Mouse (Mus musculus) B cell, adult 2 months (primary cell): ENCODE measurements around the gene Sox10.

Experiments
- DNase-seq, 2 experiments: peaks; one replicate each; pipeline ENCODE4 v3.0.0; 2022

Gene Sox10

DNA sequence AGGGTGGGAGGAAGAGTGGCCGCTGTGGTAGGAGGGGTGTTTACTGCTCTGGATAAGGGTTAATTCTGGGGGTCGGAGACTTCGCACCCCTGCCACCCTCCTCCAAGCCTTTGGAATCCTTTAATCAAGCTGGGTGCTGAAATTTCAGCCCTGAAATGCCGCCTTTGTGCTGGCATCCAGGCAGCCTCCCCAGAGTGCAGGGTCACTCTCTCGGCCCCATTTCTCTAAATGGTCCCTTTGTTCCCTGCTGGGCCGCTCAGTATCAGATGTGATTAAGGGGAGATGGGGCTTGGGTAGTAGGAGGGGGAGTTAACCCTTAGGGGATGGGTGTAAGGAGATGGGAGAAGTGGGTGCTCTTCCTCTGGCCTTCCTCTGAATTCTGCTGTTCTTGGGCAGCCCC lies 12.3 kb downstream of the Sox10 start:
- DNase-seq, result no peak

DNA sequence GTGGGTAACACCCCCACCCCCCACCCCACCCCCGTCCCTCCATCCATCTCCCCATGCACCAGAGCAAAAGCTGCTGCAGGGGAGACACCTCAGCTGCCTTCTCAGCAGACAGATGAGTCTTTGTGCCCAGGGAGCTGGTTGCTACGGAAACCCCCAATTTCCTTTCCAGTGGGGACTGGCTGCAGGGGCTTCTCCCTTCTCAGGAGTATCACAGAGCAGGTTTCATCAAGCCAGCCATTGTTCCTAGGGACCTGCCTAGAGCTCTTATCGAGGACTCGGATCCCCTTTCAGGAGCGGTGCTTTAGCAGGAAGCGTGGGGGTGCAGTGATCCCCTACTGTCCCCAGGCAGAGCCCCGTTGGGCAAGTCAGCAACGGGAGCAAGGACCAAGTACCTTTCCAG lies 13.2 kb downstream of the Sox10 start:
- DNase-seq, result no peak

GRCm38 (mm10) chr15:79148533-79148932 lies 16.5 kb downstream of the Sox10 start:
- DNase-seq, result peak; percentile 81 to 83

GRCm38 (mm10) chr15:79145522-79145921 lies 19.5 kb downstream of the Sox10 start:
- no peak for DNase-seq

- no peak for DNase-seq
These were observed 21.0 kb downstream of the Sox10 start for GRCm38 (mm10) chr15:79144021-79144420.

DNA sequence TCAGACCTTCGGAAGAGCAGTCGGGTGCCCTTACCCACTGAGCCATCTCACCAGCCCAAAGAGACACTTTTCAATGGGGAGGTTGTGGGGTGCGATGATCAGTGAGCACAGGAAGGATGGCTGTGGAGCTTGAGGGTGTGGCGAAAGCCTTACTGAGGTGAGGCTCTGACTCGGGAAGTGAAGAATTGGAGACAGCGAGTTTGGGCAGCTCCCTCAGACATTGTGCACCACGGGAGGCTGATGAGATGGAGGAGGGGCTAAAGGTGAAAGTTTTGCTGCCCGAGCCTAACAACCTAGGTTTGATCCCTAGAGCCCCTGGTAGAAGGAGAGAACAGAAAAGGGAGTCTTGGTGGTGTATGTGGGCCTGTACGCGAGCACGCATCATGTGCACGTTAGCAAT lies 21.7 kb downstream of the Sox10 start:
- no peak for DNase-seq

DNA sequence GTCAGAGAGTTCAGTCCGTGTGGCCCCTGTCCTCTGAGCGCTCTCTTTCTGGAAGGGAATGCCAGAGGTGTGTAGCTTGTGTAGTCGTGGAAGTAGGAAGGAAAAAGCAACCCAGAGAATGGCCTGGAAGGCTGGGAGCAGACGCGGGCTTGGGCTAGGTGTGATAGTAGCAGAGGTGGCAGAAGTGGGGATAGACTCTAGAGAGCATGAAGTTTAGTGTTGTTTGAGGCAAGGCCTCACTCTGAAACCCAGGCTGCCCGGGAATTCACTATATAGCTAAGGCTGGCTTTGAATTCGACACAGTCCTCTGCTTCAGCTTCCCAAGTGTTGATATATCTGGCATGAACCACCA lies 23.5 kb downstream of the Sox10 start:
- no peak for DNase-seq

DNA sequence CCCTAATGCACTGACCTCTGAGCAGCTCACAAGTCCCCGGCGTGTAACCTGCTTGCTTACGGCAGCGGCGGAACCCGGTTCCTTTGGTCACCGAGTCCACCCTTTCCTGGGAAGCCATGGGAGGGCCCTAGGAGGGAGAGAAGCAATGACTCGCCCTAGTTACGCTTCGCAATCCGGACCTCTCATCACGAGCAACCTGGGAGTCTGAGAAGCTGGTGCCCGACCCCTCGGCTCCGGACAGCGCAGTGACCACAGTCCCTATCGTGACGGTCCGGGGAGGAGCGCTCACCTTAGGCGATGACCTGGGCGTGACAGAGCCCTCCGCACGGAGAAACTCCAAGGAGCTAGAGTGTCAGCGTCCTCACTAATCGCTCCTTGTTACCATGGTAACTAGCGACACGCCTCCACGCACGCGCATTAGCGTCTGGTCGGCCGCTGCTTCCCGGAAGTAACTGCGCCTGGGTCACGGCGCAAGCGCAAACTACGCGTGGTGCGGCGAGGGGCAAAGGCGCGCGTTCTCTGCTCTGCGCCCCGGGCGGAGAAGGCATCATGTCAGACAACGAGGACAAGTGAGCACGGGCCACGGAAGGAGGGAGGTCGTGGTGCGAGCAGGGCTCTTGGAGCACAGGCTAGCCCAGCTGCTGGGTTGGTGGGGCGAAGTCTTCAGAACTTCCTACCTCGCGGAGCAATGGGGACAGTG lies 24.0 kb downstream of the Sox10 start, which contains the start of the genes Polr2f and 1700088E04Rik:
Polr2f (plus strand) TSS at position 144 of the 700 bp plus-strand sequence.
1700088E04Rik (minus strand) TSS at position 388 of the 700 bp plus-strand sequence.
- peak; percentile 95 to 96 for DNase-seq

- peak; percentile 42 to 44 for DNase-seq
These were observed 25.4 kb downstream of the Sox10 start for GRCm38 (mm10) chr15:79139640-79140039.

GRCm38 (mm10) chr15:79135783-79136575 lies 29.1 kb downstream of the Sox10 start:
- DNase-seq, result no peak

DNA sequence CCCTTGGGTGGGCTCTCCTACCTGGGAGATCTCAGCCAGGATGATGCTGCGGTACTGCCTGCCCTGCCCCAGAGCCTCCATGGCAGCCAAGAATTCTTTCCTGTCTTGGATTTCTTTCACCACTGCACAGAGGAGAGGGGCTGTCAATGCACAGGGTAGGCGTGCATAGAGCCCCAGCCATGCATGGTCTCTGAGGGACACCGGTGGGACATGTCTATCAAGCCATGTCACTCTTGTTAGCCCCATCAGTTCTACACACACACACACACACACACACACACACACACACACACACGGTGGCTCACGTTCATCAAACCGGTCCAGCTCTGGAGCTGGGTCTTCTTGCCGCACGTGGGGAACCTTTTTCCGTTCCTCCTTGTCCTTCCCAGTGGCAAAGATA lies 29.7 kb downstream of the Sox10 start:
- no peak for DNase-seq

GRCm38 (mm10) chr15:79134496-79135270 lies 30.4 kb downstream of the Sox10 start:
- DNase-seq, result no peak

- DNase-seq, result no peak
These were observed 31.8 kb downstream of the Sox10 start for GRCm38 (mm10) chr15:79133191-79133661.

GRCm38 (mm10) chr15:79131442-79131841 lies 33.6 kb downstream of the Sox10 start:
- no peak for DNase-seq

DNA sequence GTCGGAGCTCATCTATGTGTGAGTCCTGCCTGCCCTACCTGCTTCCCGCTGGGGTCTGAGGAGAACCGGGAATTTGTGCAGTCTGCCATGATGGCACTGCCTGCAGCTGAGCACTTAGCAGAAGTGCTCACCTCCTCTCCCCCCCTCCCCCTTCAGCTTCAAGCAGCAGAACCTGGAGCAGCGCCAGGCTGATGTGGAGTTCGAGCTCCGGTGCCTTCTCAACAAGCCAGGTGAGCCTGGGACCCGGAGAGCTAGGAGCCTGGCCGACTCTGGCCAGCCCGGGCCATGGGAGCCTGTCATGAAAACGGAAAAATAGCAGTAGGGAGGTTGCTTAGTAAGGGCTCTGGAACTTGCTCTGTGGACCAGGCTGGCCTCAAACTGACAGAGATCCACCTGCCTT lies 34.3 kb downstream of the Sox10 start:
- no peak for DNase-seq

DNA sequence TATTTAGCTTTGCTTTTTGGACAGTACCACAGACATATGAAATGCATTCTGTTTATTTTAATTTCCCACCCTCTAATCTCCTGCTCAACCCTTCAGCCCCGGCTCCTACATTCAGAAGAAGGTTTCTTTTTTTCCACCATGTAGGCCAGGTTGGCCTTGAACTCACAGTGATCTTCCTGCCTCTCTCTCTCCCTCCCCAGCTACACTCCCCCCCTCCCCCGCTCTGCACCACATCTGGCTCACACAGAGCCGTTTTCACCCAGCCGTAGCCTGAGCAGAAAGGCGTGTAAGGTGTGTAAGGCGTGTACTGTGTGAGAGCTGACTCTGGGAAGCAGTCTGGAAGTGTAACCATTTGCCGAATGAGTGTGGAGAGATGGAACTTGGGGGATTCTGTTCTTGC lies 35.7 kb downstream of the Sox10 start:
- DNase-seq, result no peak

- peak; percentile 34 for DNase-seq
These were observed 36.8 kb downstream of the Sox10 start for GRCm38 (mm10) chr15:79128208-79128607.

GRCm38 (mm10) chr15:79127101-79127500 lies 37.9 kb downstream of the Sox10 start:
- no peak for DNase-seq

DNA sequence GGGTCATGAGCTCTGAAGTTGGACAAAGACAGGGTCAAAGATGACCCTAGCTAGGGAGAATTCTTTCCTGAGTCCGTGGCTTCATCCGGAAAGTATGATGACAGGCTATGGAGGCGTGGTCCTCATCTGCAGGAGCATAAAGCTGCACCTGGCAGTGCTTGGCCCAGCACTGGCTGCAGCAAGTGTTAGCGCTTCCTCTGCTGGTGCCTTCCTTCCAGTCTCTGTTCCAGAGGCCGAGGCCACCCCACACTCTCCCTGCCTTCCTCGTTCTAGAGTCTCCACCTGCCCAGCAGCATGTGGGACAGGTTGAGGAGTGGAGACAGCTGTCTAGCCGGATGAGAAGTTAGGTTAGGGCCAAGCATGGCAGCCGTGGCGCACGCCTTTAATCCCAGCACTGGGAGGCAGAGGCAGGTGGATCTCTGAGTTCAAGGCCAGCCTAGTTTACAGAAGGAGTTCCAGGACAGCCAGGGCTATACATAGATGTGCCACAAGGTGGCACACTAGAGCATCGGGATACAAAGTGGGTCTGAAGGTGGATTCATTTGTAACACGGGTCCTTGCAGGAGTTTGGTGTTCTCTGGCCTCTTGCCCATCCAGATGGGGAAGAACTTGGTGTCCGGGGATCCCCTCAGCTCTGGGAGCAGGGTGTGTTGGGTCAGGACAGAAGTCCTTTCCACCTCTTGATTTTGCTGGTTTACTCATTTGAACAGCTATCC lies 38.7 kb downstream of the Sox10 start:
- DNase-seq, result peak; percentile 61 to 67

DNA sequence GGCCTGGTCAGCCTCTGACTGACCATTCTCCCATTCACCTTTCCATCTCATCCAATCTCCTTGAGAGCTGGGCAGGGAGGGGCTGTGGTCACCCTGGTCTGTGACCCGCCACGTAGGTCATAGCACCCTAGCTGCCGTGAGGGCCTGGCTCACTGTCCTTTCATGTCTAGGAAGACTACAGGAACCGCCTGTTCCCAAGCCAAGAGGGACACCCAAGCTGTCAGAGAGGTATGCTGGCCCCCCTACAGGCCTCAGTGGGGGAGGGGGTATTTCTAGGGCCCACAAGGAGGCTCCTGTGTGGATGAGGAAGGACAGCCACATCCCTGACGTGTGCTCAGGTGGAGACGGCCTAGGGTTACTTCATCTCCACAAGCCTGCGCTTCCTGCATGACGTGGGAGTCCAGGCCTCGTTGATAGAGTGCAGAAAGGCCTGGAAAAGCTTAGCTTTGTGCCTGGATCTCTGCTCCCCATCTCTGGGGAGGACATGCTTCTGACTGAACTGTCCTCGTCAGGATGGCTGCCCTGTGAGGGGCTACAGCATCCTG lies 40.6 kb downstream of the Sox10 start:
- no peak for DNase-seq

DNA sequence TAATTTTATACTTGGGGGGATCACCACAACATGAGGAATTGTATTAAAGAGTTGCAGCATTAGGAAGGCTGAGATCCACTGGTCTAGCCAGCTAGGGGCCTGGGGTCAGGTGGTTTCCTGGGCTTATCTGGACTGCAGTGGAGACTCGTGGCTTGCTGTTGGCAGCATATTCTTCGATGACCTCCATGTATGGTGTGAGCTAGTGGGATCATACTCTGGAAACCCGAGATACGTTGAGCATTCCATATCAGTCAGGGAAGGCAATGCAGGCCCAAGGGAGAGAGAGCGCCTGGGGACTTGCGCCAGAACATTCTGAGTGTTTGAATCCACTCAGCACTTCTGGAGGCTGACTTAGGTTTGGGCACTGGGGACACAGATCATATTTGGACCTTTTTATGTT lies 41.3 kb downstream of the Sox10 start:
- no peak for DNase-seq

DNA sequence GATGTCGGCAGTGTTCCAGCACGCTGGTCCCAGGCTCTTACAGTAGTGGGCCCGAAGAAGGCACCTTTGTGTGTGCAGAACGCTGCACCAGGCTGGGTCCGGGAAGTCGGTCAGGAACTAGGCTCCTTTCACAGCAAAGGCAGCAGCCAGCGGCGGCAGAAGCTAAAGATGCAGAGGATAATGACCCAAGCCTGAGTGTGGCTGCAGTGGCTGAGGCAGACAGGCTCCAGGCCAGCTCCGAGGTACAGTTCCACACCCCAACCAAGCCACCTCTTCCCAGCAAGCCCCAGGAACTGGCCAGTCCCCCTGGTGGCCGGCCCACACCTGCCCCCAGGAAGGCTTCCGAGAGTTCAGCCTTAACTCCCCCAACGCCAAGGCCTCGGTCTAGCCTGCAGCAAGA lies 42.5 kb downstream of the Sox10 start:
- no peak for DNase-seq
